Mouse (Mus musculus): ENCODE measurements around the gene Havcr1. TPM values are rescaled to one million over a fixed set of nuclear protein-coding genes. Genes with fewer than 3 reads are reported as not detected.
A peak's percentile ranks its signal among the peaks of the same experiment; 100 is the strongest.

The Havcr1 gene
- polyA plus RNA-seq, 1 experiment from 2014 or later = not detected

DNA sequence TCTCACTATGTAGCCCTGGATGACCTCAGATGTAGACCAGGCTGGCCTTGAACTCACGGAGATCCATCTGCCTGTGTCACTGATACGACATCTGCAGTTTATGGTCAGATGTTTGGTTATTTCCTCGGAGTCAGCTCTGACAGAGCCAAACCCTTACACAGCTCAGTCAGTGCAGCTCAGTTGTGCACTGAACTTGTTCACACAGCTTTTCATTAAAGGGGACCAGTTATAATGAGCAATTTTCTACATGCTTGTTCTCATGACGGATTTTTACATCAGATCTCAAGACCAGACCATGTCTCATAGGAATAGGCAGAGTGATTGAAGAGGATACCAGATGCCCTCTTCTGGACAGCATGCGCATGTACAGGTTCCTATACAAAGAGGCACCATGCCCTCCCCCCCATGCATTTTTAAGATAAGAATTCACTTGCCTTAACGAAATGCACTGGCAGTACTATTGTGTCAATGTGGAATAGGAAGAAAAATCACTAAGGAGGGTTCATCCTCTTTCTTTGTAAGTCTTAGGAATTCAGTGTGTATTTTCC, 1.6 kb upstream of the Havcr1 start:
- no peaks in the 10 kb centered on the region for H3K27me3 ChIP-seq (ENCODE audit: control insufficient read depth, insufficient read depth, low read length)
- no peaks in the 10 kb centered on the region for H3K4me1 ChIP-seq (ENCODE audit: control insufficient read depth, insufficient read depth, low read length)
- no peaks in the 10 kb centered on the region for H3K9me3 ChIP-seq (replicated peaks; ENCODE audit: control insufficient read depth, low read length)
- H3K36me3 ChIP-seq (replicated peaks; ENCODE audit: control insufficient read depth, insufficient read depth, low read depth, low read length) = no peaks in the 10 kb centered on the region
- ATAC-seq (replicated peaks; ENCODE audit: insufficient number of reproducible peaks, low FRiP score, low TSS enrichment, low read depth) = peak; percentile 65; the same call in 1 of the 2 replicates
- no peak overlapping the region for H3K4me2 ChIP-seq (ENCODE audit: low read depth, low read length)
- H3K4me3 ChIP-seq (ENCODE audit: low read depth, low read length) = no peak overlapping the region
- H3K9ac ChIP-seq (replicated peaks; ENCODE audit: low read length) = no peak overlapping the region
- H3K27ac ChIP-seq (replicated peaks; ENCODE audit: low read depth, low read length) = no peak overlapping the region
- 64% methylated on average over 6 of the region's 6 CpGs for WGBS
- DNase-seq (ENCODE audit: low spot score) = peak; percentile 30

DNA sequence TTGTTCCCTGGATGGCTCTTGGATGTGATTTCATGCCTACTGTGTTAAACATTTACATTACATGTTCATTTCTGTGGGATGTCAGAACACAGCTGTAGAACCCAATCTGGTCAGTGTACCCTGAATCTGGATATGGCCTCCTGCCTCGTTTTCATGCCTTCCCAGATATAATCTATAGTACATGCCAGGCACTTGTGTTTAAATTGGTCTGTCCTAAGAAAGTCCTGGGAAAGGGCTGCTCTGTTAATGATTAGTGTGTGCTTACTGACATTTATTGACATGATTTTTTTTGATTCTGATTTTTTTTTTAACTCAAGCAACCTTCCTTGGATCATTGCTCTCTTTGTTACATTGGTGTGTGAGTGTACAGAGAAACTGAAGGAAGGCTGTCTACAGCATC, 263 bp upstream of the Havcr1 start:
- DNase-seq (ENCODE audit: low spot score) = no peak
- WGBS = 54% methylated on average over 1 of the region's 1 CpGs
- H3K36me3 ChIP-seq (replicated peaks; ENCODE audit: control insufficient read depth, insufficient read depth, low read depth, low read length) = no peaks in the 10 kb centered on the region
- H3K9me3 ChIP-seq (replicated peaks; ENCODE audit: control insufficient read depth, low read length) = no peaks in the 10 kb centered on the region
- H3K4me2 ChIP-seq (ENCODE audit: low read depth, low read length) = no peak overlapping the region
- H3K27ac ChIP-seq (replicated peaks; ENCODE audit: low read depth, low read length) = no peak overlapping the region
- no peaks in the 10 kb centered on the region for H3K4me1 ChIP-seq (ENCODE audit: control insufficient read depth, insufficient read depth, low read length)
- H3K9ac ChIP-seq (replicated peaks; ENCODE audit: low read length) = no peak overlapping the region
- no peak overlapping the region for H3K4me3 ChIP-seq (ENCODE audit: low read depth, low read length)
- H3K27me3 ChIP-seq (ENCODE audit: control insufficient read depth, insufficient read depth, low read length) = no peaks in the 10 kb centered on the region
- no peak for ATAC-seq (replicated peaks; ENCODE audit: insufficient number of reproducible peaks, low FRiP score, low TSS enrichment, low read depth)

DNA sequence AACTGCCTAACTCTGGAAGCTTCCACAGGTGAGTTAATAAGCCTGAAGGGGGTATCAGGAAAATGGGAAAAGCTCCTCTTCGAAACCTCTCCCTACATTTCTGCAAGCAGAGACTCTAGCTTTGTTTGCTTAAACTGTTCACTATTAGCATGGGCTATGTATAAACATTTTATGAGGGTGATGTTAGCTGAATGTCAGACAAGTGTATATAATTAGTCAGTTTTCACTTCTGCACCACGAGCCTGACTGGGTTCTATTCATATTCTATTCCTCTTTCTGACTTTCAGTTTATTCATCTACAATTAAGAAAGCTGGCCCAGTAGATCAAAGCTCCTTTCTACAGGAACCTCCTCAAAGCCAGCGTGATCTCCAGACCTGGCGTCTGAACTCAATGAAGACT, 4.6 kb downstream of the Havcr1 start:
- WGBS = 89% methylated on average over 4 of the region's 4 CpGs
- no peaks in the 10 kb centered on the region for H3K4me1 ChIP-seq (ENCODE audit: control insufficient read depth, insufficient read depth, low read length)
- H3K9ac ChIP-seq (replicated peaks; ENCODE audit: low read length) = no peak overlapping the region
- no peaks in the 10 kb centered on the region for H3K27me3 ChIP-seq (ENCODE audit: control insufficient read depth, insufficient read depth, low read length)
- H3K27ac ChIP-seq (replicated peaks; ENCODE audit: low read depth, low read length) = no peak overlapping the region
- H3K9me3 ChIP-seq (replicated peaks; ENCODE audit: control insufficient read depth, low read length) = no peaks in the 10 kb centered on the region
- H3K36me3 ChIP-seq (replicated peaks; ENCODE audit: control insufficient read depth, insufficient read depth, low read depth, low read length) = no peaks in the 10 kb centered on the region
- ATAC-seq (replicated peaks; ENCODE audit: insufficient number of reproducible peaks, low FRiP score, low TSS enrichment, low read depth) (no peak), DNase-seq (ENCODE audit: low spot score) (no peak)
- H3K4me2 ChIP-seq (ENCODE audit: low read depth, low read length) = no peak overlapping the region
- no peak overlapping the region for H3K4me3 ChIP-seq (ENCODE audit: low read depth, low read length)

DNA sequence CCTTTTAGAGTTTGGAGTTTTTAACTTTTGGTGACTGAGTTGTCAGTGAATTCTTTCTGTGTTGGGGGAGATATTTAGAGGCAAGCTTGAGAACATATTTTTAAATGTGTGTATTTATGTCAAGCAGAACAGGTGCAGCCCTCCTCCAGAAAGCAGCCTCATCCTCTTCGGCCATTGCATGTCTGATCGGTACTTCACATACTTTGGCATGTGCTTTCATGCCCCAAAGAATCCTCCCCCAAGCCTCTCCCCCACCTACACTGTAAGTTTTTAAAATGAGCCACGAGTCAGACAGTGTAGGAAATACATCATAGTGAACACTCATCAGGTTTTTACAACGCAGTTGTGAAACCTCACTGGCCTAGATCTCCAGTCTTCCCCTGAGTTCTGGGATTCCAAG, 6.0 kb downstream of the Havcr1 start:
- no peak overlapping the region for H3K4me2 ChIP-seq (ENCODE audit: low read depth, low read length)
- H3K36me3 ChIP-seq (replicated peaks; ENCODE audit: control insufficient read depth, insufficient read depth, low read depth, low read length) = no peaks in the 10 kb centered on the region
- H3K27ac ChIP-seq (replicated peaks; ENCODE audit: low read depth, low read length) = no peak overlapping the region
- no peaks in the 10 kb centered on the region for H3K4me1 ChIP-seq (ENCODE audit: control insufficient read depth, insufficient read depth, low read length)
- WGBS = 92% methylated on average over 4 of the region's 4 CpGs
- no peaks in the 10 kb centered on the region for H3K9me3 ChIP-seq (replicated peaks; ENCODE audit: control insufficient read depth, low read length)
- no peak overlapping the region for H3K4me3 ChIP-seq (ENCODE audit: low read depth, low read length)
- H3K9ac ChIP-seq (replicated peaks; ENCODE audit: low read length) = no peak overlapping the region
- no peak for ATAC-seq (replicated peaks; ENCODE audit: insufficient number of reproducible peaks, low FRiP score, low TSS enrichment, low read depth)
- no peaks in the 10 kb centered on the region for H3K27me3 ChIP-seq (ENCODE audit: control insufficient read depth, insufficient read depth, low read length)
- DNase-seq (ENCODE audit: low spot score) = no peak

DNA sequence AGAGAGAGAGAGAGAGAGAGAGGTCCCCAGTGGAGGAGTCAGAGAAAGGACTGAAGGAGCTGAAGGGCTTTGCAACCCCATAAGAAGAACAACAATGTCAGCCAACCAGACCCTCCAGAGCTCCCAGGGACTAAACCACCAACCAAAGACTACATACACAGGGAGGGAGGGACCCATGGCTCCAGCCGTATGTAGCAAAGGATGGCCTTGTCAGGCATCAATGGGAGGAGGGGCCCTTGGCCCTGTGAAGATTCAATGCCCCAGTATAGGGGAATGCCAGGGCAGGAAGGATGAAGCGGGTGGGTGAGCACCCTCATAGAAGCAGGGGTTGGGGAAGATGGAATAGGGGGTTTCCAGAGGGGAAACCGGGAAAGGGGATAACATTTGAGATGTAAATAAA, 6.8 kb downstream of the Havcr1 start:
- no peak for ATAC-seq (replicated peaks; ENCODE audit: insufficient number of reproducible peaks, low FRiP score, low TSS enrichment, low read depth)
- H3K4me3 ChIP-seq (ENCODE audit: low read depth, low read length) = no peak overlapping the region
- no peak overlapping the region for H3K9ac ChIP-seq (replicated peaks; ENCODE audit: low read length)
- WGBS = 82% methylated on average over 3 of the region's 3 CpGs
- no peak overlapping the region for H3K27ac ChIP-seq (replicated peaks; ENCODE audit: low read depth, low read length)
- no peak overlapping the region for H3K4me2 ChIP-seq (ENCODE audit: low read depth, low read length)
- DNase-seq (ENCODE audit: low spot score) = no peak
- no peaks in the 10 kb centered on the region for H3K27me3 ChIP-seq (ENCODE audit: control insufficient read depth, insufficient read depth, low read length)
- no peaks in the 10 kb centered on the region for H3K36me3 ChIP-seq (replicated peaks; ENCODE audit: control insufficient read depth, insufficient read depth, low read depth, low read length)
- H3K9me3 ChIP-seq (replicated peaks; ENCODE audit: control insufficient read depth, low read length) = no peaks in the 10 kb centered on the region
- H3K4me1 ChIP-seq (ENCODE audit: control insufficient read depth, insufficient read depth, low read length) = no peaks in the 10 kb centered on the region

DNA sequence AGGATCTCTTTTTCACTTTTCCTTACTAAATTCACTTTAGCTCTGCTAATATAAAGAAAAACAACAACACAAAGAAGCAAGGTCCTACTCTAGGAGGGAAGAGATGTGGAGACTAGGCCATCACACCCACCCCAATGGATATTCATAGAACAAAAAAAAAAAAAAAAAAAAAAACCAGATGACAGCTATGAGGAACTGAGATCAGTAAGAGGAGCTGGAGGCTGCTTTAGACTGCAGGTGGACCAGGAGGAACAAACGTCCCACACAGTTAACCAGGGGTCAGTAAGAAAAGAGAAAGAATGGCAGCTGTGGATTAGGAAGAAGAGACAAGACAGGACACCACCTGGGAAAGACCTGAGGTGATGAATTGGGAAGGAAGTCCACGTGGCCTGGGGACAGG, 13.1 kb downstream of the Havcr1 start:
- H3K4me3 ChIP-seq (ENCODE audit: low read depth, low read length) = no peak overlapping the region
- no peak overlapping the region for H3K9ac ChIP-seq (replicated peaks; ENCODE audit: low read length)
- no peaks in the 10 kb centered on the region for H3K4me1 ChIP-seq (ENCODE audit: control insufficient read depth, insufficient read depth, low read length)
- H3K9me3 ChIP-seq (replicated peaks; ENCODE audit: control insufficient read depth, low read length) = no peaks in the 10 kb centered on the region
- no peak overlapping the region for H3K4me2 ChIP-seq (ENCODE audit: low read depth, low read length)
- no peaks in the 10 kb centered on the region for H3K36me3 ChIP-seq (replicated peaks; ENCODE audit: control insufficient read depth, insufficient read depth, low read depth, low read length)
- no peak for DNase-seq (ENCODE audit: low spot score)
- no peak overlapping the region for H3K27ac ChIP-seq (replicated peaks; ENCODE audit: low read depth, low read length)
- H3K27me3 ChIP-seq (ENCODE audit: control insufficient read depth, insufficient read depth, low read length) = no peaks in the 10 kb centered on the region
- WGBS = 67% methylated on average over 2 of the region's 2 CpGs
- no peak for ATAC-seq (replicated peaks; ENCODE audit: insufficient number of reproducible peaks, low FRiP score, low TSS enrichment, low read depth)

DNA sequence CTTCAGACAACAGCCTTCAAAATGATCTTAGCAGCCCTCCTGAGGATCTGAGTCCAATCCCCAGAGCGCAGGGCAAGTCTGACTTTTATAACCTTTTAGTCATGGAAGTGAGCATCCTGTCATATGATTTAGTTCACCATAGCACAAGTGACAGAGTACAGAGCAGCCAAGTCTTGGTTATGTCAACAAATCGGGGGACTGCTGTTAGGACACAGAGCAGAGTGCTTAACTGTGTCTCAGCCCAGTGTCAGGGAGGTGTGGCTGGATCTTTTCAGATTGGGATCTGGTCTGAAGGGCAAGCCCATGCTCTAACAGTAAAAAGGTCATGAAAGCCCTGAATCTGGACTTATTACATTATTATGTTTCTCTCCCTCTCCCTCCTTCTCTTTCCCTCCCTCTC, 18.8 kb downstream of the Havcr1 start:
- no peak for ATAC-seq (replicated peaks; ENCODE audit: insufficient number of reproducible peaks, low FRiP score, low TSS enrichment, low read depth)
- peak; percentile 1 for DNase-seq (ENCODE audit: low spot score)

DNA sequence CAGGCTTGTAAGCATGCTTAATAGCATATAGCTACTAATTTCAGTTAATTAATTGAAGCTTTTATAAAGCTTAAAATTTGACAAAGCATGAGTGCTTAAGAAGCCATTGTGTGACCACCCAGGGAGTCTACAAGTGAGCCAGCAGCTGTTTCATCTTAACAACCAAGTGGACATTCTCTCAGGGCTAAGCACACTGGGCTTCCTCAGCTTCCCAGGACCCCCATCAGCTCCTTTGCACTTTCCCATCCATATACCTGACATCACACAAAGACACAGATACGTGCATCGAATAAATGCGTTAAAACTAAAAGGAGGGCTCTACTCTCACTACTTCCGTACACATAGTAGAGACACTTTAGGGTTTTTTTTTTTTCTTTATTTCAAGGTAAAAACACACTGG, 19.8 kb downstream of the Havcr1 start:
- Histone ChIP-seq H3K4me3 (ENCODE audit: low read depth, low read length) (no peak overlapping the region), H3K4me2 (ENCODE audit: low read depth, low read length) (no peak overlapping the region), H3K27ac (replicated peaks; ENCODE audit: low read depth, low read length) (no peak overlapping the region), H3K27me3 (ENCODE audit: control insufficient read depth, insufficient read depth, low read length) (no peaks in the 10 kb centered on the region), H3K9me3 (replicated peaks; ENCODE audit: control insufficient read depth, low read length) (no peaks in the 10 kb centered on the region), H3K36me3 (replicated peaks; ENCODE audit: control insufficient read depth, insufficient read depth, low read depth, low read length) (no peaks in the 10 kb centered on the region), H3K4me1 (ENCODE audit: control insufficient read depth, insufficient read depth, low read length) (no peaks in the 10 kb centered on the region), H3K9ac (replicated peaks; ENCODE audit: low read length) (no peak overlapping the region)
- peak; percentile 6 for DNase-seq (ENCODE audit: low spot score)
- no peak for ATAC-seq (replicated peaks; ENCODE audit: insufficient number of reproducible peaks, low FRiP score, low TSS enrichment, low read depth)
- WGBS = 74% methylated on average over 4 of the region's 4 CpGs

More for the DNA sequence above, 18.8 kb downstream of the Havcr1 start:
- Histone ChIP-seq H3K27me3 (ENCODE audit: control insufficient read depth, insufficient read depth, low read length) (no peaks in the 10 kb centered on the region), H3K36me3 (replicated peaks; ENCODE audit: control insufficient read depth, insufficient read depth, low read depth, low read length) (no peaks in the 10 kb centered on the region), H3K4me2 (ENCODE audit: low read depth, low read length) (no peak overlapping the region), H3K4me3 (ENCODE audit: low read depth, low read length) (no peak overlapping the region), H3K9ac (replicated peaks; ENCODE audit: low read length) (no peak overlapping the region), H3K4me1 (ENCODE audit: control insufficient read depth, insufficient read depth, low read length) (no peaks in the 10 kb centered on the region), H3K9me3 (replicated peaks; ENCODE audit: control insufficient read depth, low read length) (no peaks in the 10 kb centered on the region), H3K27ac (replicated peaks; ENCODE audit: low read depth, low read length) (no peak overlapping the region)
- WGBS = 69% methylated on average over 2 of the region's 2 CpGs

Data from embryonic facial prominence, embryonic 11.5 days (tissue).